Comparison of ENCODE assay signal across 9 mouse cellular contexts in genomic region chr8:123185566-123186409, GRCm38 (mm10). TPM values are rescaled to one million over a fixed set of nuclear protein-coding genes. Genes with fewer than 3 reads are reported as not detected.
DNase-seq lines count a peak whose midpoint lies in the region; ATAC-seq and TF ChIP-seq lines count a peak whose summit lies in the region.
"Had no signal": no experiment of that assay in that cellular context is flagged by ENCODE, and none has a peak within 500 bp of the region (broad histone marks: within the 10 kb centered on the region; RNA-seq: fewer than 3 reads in every experiment).

Gene Dpep1 (plus strand): TSS chr8:123186242.

- H3K9me3 ChIP-seq in intestine, embryonic 16.5 days (ENCODE audit: control insufficient read depth, low read length): no peaks in the 10 kb centered on the region
- H3K9me3 ChIP-seq in lung, postnatal 0 days (ENCODE audit: low read length): no peaks in the 10 kb centered on the region
- H3K9me3 ChIP-seq in forebrain, postnatal 0 days (ENCODE audit: low read length): no peaks in the 10 kb centered on the region
- H3K9me3 ChIP-seq: liver, embryonic 13.5 days had no signal

- H3K4me3 ChIP-seq in gastrocnemius, adult 2 months: peak within 1 kb of the TSS; percentile 64
- no peak within 1 kb of the TSS for H3K4me3 ChIP-seq in intestine, embryonic 16.5 days (ENCODE audit: low read length)
- H3K4me3 ChIP-seq in lung, postnatal 0 days (ENCODE audit: low read depth, low read length): peak within 1 kb of the TSS; percentile 30
- H3K4me3 ChIP-seq in forebrain, postnatal 0 days (ENCODE audit: low read depth, low read length): no peak within 1 kb of the TSS
- H3K4me3 ChIP-seq: liver, embryonic 13.5 days had no signal

- no peaks in the 10 kb centered on the region for H3K36me3 ChIP-seq in intestine, embryonic 16.5 days (ENCODE audit: control insufficient read depth, insufficient read depth, low read length)
- no peaks in the 10 kb centered on the region for H3K36me3 ChIP-seq in lung, postnatal 0 days (ENCODE audit: insufficient read depth, low read length)
- no peaks in the 10 kb centered on the region for H3K36me3 ChIP-seq in forebrain, postnatal 0 days (ENCODE audit: insufficient read depth)
- H3K36me3 ChIP-seq: liver, embryonic 13.5 days had no signal

- H3K4me2 ChIP-seq in intestine, embryonic 16.5 days (ENCODE audit: low read depth, low read length): no peak within 1 kb of the TSS
- peak within 1 kb of the TSS; percentile 51 for H3K4me2 ChIP-seq in lung, postnatal 0 days (replicated peaks; ENCODE audit: low read depth, low read length)
- H3K4me2 ChIP-seq in forebrain, postnatal 0 days (ENCODE audit: low read depth): no peak within 1 kb of the TSS
- H3K4me2 ChIP-seq: liver, embryonic 13.5 days had no signal

- intact Hi-C loops in gastrocnemius, adult 2 months (cut with DNase I): loop anchor here (2.0 kb wide), 1 partner anchor 31 kb away; no protein-coding TSS in a partner anchor

- WGBS in intestine, embryonic 16.5 days: 27% methylated on average over 19 of the region's 19 CpGs
- WGBS in lung, postnatal 0 days: 18% methylated on average over 19 of the region's 19 CpGs
- WGBS in forebrain, postnatal 0 days: 60% methylated on average over 19 of the region's 19 CpGs

- TF ChIP-seq EP300 in lung, postnatal 0 days (IDR thresholded peaks at IDR 0.05): peak; percentile 92

- no peaks in the 10 kb centered on the region for H3K27me3 ChIP-seq in intestine, embryonic 16.5 days (replicated peaks; ENCODE audit: control insufficient read depth, insufficient read depth, low read length)
- H3K27me3 ChIP-seq in lung, postnatal 0 days (replicated peaks; ENCODE audit: insufficient read depth, low read length): no peaks in the 10 kb centered on the region
- H3K27me3 ChIP-seq in forebrain, postnatal 0 days (ENCODE audit: insufficient read depth, low read length): no peaks in the 10 kb centered on the region

- ATAC-seq in intestine, embryonic 16.5 days: no peak
- ATAC-seq in lung, postnatal 0 days: peak; percentile 82
- no peak for ATAC-seq in forebrain, postnatal 0 days

- H3K27ac ChIP-seq in gastrocnemius, adult 2 months: peak within 1 kb of the TSS; percentile 84
- peak within 1 kb of the TSS; percentile 23 for H3K27ac ChIP-seq in intestine, embryonic 16.5 days (ENCODE audit: low read length)
- peak within 1 kb of the TSS; percentile 89 for H3K27ac ChIP-seq in lung, postnatal 0 days (ENCODE audit: low read length)
- H3K27ac ChIP-seq in forebrain, postnatal 0 days (ENCODE audit: low read depth, low read length): no peak within 1 kb of the TSS
- H3K27ac ChIP-seq: liver, embryonic 13.5 days had no signal

- peak; percentile 46 for DNase-seq in adrenal gland, postnatal 10 days
- DNase-seq in gastrocnemius, adult 2 months: peak; percentile 76
- peak; percentile 93 for DNase-seq in lung, postnatal 0 days (ENCODE audit: low spot score)
- no peak for DNase-seq in right cerebral cortex, postnatal 4 days
- DNase-seq in spleen, postnatal 10 days (ENCODE audit: low spot score in 2 of 2): no peak
- DNase-seq in cerebellum, postnatal 25 days: no peak
- no peak for DNase-seq in forebrain, postnatal 0 days
- DNase-seq: liver, embryonic 13.5 days had no signal

- H3K9ac ChIP-seq in intestine, embryonic 16.5 days (ENCODE audit: low read depth, low read length): peak within 1 kb of the TSS; percentile 43
- H3K9ac ChIP-seq in lung, postnatal 0 days (replicated peaks; ENCODE audit: low read depth): peak within 1 kb of the TSS; percentile 50
- H3K9ac ChIP-seq in forebrain, postnatal 0 days: no peak within 1 kb of the TSS
- H3K9ac ChIP-seq: liver, embryonic 13.5 days had no signal

- no peak for TF ChIP-seq CTCF in gastrocnemius, adult 2 months (IDR thresholded peaks at IDR 0.05)
- TF ChIP-seq CTCF in lung, postnatal 0 days (IDR thresholded peaks at IDR 0.05): no peak
- TF ChIP-seq CTCF in forebrain, postnatal 0 days (IDR thresholded peaks at IDR 0.05; ENCODE audit: low read depth): no peak

- H3K4me1 ChIP-seq in intestine, embryonic 16.5 days (ENCODE audit: control insufficient read depth, insufficient read depth, low read length): peaks cover 14% of the 10 kb centered on the region
- H3K4me1 ChIP-seq in lung, postnatal 0 days (ENCODE audit: insufficient read depth, low read depth, low read length): 0 out of 2 replicates have a peak, but pooled peaks cover 2% of the 10 kb centered on the region
- H3K4me1 ChIP-seq in forebrain, postnatal 0 days (ENCODE audit: insufficient read depth): no peaks in the 10 kb centered on the region

RNA-seq across cellular contexts. Expression of gene Dpep1, which starts in this region (rescaled TPM):
- total RNA-seq in adrenal gland, postnatal 10 days (2021): 10 to 100 TPM; 19.1 to 33.3 TPM
- total RNA-seq in gastrocnemius, adult 2 months (2021): 10 to 100 TPM; 13.6 to 16.7 TPM
- 7.5 and 12.6 TPM in 2 replicates for polyA plus RNA-seq in intestine, embryonic 16.5 days (2015; fragmentation: Nextera tagmentation; extraction: Ambion mirVana)
- 98.1 and 104 TPM in 2 replicates for polyA plus RNA-seq in lung, postnatal 0 days (2015; fragmentation: Nextera tagmentation; extraction: Ambion mirVana)
- 0.15 and 0.57 TPM in 2 replicates for total RNA-seq in forebrain, postnatal 0 days (2014; rRNA removed)
- polyA plus RNA-seq in forebrain, postnatal 0 days (2015; fragmentation: Nextera tagmentation; extraction: Ambion mirVana): 0.23 and 0.46 TPM in 2 replicates

Comparison
In these comparisons a context has a peak if more than half of its experiments do, and no peak if none do; other contexts are left out.
1. DNase-seq: peak in adrenal gland, postnatal 10 days (single experiment), gastrocnemius, adult 2 months (single experiment) and lung, postnatal 0 days (single experiment); none in right cerebral cortex, postnatal 4 days (single experiment), spleen, postnatal 10 days (0 of 2), cerebellum, postnatal 25 days (0 of 2) and forebrain, postnatal 0 days (single experiment).
2. H3K4me3 ChIP-seq: peak in gastrocnemius, adult 2 months (single experiment) and lung, postnatal 0 days (single experiment); none in intestine, embryonic 16.5 days (single experiment) and forebrain, postnatal 0 days (single experiment).